Mouse (Mus musculus) left cerebral cortex, adult 11 months (tissue): ENCODE data around the gene Olfr890.
"Not testable (repeated sequence)": the region's sequence is repeated elsewhere in the genome, so short reads cannot be mapped to it uniquely, and the experiment has no call there.

Source experiments
- DNase-seq: peaks from one replicate; pipeline ENCODE4 v3.0.0; 2022; ENCODE audit warnings: low spot score

The Olfr890 gene

GRCm38 (mm10) chr9:38142217-38142616 is at the start of gene Olfr890:
TSS of gene Olfr890 (plus strand) at chr9:38142517.
- no peak for DNase-seq

- DNase-seq, result no peak
Measured at GRCm38 (mm10) chr9:38107828-38108227, 34.5 kb upstream of the Olfr890 start, which contains the start of gene Olfr888. TSS of gene Olfr888 (plus strand) at chr9:38108128.

GRCm38 (mm10) chr9:38114898-38115297 is 27.4 kb upstream of the Olfr890 start, which contains the start of gene Olfr889:
TSS of gene Olfr889 (plus strand) at chr9:38115198.
- DNase-seq, result no peak

GRCm38 (mm10) chr9:38168341-38168740 is 26.0 kb downstream of the Olfr890 start:
- DNase-seq, result not testable (repeated sequence)

- DNase-seq, result no peak
Measured at GRCm38 (mm10) chr9:38180721-38181120, 38.4 kb downstream of the Olfr890 start, which contains the start of gene Olfr891. TSS of gene Olfr891 (minus strand) at chr9:38180821.
